Mouse (Mus musculus): ENCODE measurements at regions not wholly inside any gene's neighbourhood (a gene's known extent, or its start where the extent isn't known, plus 50 kb on each side); places are given as distances from the start of the nearest gene placed in this dataset.

- DNase-seq = no peak
- intact Hi-C loops (cut with DNase I) = no loop called here
These were observed 186.8 kb downstream of the Gpat3 start for GRCm38 (mm10) chr5:101032147-101032900.

- DNase-seq = no peak
- intact Hi-C loops (cut with DNase I) = loop anchor here (5.0 kb wide), 1 partner anchor 643 kb away; no protein-coding TSS in a partner anchor
These were observed 179.3 kb downstream of the Gpat3 start for GRCm38 (mm10) chr5:101024796-101025195.

- no peak for DNase-seq
- intact Hi-C loops (cut with DNase I) = loop anchor here (5.0 kb wide), 1 partner anchor 644 kb away; no protein-coding TSS in a partner anchor
These were observed 178.3 kb downstream of the Gpat3 start for GRCm38 (mm10) chr5:101023784-101024183.

GRCm38 (mm10) chr5:101020784-101021183 is 175.3 kb downstream of the Gpat3 start:
- peak; percentile 50 to 76 for DNase-seq
- intact Hi-C loops (cut with DNase I) = loop anchor here (5.0 kb wide), 1 partner anchor 647 kb away; no protein-coding TSS in a partner anchor

GRCm38 (mm10) chr5:101013844-101014243 is 168.3 kb downstream of the Gpat3 start:
- no peak for DNase-seq
- intact Hi-C loops (cut with DNase I) = no loop called here

GRCm38 (mm10) chr5:101005216-101005615 is 159.7 kb downstream of the Gpat3 start:
- DNase-seq = no peak
- intact Hi-C loops (cut with DNase I) = no loop called here

- DNase-seq = no peak
- intact Hi-C loops (cut with DNase I) = no loop called here
These were observed 154.9 kb downstream of the Gpat3 start for GRCm38 (mm10) chr5:101000436-101000835.

- intact Hi-C loops (cut with DNase I) = no loop called here
- no peak for DNase-seq
These were observed 146.9 kb downstream of the Gpat3 start for GRCm38 (mm10) chr5:100992365-100992764.

- peak; percentile 3 to 33 for DNase-seq
- intact Hi-C loops (cut with DNase I) = no loop called here
These were observed 146.1 kb downstream of the Gpat3 start for GRCm38 (mm10) chr5:100991626-100992025.

- no peak for DNase-seq
- intact Hi-C loops (cut with DNase I) = no loop called here
These were observed 137.0 kb downstream of the Gpat3 start for GRCm38 (mm10) chr5:100982573-100982936.

- intact Hi-C loops (cut with DNase I) = no loop called here
- no peak for DNase-seq
These were observed 136.5 kb downstream of the Gpat3 start for GRCm38 (mm10) chr5:100981849-100982572.

- intact Hi-C loops (cut with DNase I) = no loop called here
- no peak for DNase-seq
These were observed 131.2 kb downstream of the Gpat3 start for GRCm38 (mm10) chr5:100976736-100977135.

GRCm38 (mm10) chr5:100951210-100951609 is 105.7 kb downstream of the Gpat3 start:
- no peak for DNase-seq
- intact Hi-C loops (cut with DNase I) = no loop called here

Data from heart, postnatal 14 days (tissue).